Mouse (Mus musculus): Measurements from ENCODE around the gene Col25a1.

The Col25a1 gene

DNA sequence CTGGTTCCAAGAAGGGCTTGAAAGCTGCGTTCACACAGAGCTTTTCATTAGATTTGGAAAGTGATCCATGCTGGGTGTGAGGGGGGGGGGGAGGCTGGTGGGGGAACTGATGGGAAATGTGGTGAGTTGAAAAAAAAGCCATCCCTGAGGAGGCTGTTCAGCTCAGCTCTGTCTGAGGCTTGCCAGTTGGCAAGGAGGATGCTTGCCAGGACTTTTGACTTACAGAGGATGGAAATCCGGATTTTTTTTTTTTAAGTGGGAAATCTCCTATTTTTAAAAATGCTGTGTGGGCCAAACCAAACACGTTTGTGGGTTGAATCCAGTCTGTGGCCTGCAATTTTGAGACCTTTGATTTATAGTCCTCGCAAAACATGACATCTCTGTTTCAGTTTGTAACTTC, 35.6 kb downstream of the Col25a1 start:
- peak; percentile 90 for DNase-seq

- peak; percentile 98 for DNase-seq
Observed at GRCm38 (mm10) chr3:130172764-130173163, 41.5 kb downstream of the Col25a1 start.

- DNase-seq: peak; percentile 98
Observed at GRCm38 (mm10) chr3:130180181-130180940, 49.1 kb downstream of the Col25a1 start.

DNA sequence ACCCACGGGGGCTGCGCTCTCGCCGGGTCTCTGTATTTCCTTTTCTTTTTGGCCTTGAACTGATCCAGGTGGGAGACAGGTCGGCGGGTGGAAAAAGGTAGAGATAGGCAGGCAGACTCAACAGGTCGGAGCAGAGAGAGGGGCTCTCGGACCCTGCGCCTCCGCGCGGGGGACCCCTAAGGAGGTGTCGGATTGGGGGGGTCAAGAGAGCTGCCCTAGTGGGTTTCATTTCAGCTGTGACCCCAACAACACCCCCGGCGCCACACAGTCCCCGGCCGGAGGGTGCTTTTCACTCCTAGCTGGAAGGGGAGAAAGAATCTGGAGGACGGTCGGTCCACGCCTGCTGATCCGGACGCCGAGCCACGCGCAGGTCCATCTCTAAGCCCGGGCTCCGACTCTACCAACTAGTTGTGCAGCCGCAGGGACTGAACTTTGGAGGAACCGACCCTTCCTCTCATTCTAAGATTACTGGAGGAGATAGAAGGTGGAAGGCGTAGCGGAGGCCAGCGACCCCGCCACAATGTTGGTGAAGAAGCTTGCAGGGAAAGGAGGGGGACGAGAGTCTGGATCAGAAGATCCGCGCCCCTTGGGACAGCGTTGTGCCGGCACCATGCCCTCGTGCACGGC, 49.8 kb downstream of the Col25a1 start:
- peak; percentile 86 for DNase-seq

- DNase-seq: peak; percentile 86
Observed at GRCm38 (mm10) chr3:130181591-130181980, 50.3 kb downstream of the Col25a1 start.

DNA sequence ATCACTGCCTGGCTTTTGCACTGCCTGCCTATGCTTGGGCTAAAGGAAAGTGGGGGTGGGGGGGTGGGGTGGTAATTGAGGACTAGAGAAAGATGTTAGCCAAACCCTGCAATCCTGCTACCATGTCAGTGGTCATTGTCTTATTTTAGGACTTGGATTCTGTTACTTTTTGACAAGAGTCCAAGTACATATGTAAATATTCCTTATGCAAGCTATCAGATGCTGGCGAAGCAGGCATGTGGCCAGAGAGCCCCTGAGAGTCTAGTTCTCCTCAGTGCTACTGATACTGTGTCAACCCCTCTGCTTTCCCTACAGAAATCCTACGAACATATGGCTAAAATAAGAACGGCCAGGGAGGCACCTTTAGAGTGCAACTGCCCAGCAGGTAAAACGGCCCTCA, 51.1 kb downstream of the Col25a1 start:
- DNase-seq: no peak

- DNase-seq: no peak
Observed at GRCm38 (mm10) chr3:130185111-130185510, 53.8 kb downstream of the Col25a1 start.

DNA sequence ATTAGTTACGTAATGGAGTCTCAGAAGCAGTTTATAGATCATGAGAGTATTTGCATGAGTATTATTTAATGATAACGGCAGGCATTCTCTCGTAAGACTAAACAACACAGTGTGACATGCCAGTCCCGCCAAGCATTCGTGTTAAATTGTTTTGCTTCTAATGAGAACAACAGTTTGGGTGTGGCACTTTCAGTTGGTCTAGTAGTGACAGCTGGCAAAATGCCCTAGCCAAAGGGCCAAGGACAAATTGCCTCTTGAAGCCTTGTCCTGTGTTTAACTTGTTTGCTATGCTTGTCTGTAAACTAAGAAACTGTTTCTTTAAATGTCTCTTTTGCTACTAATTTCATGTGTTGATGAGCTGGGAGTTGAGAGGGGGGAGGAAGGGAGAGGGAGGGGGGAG, 56.3 kb downstream of the Col25a1 start:
- DNase-seq: peak; percentile 86

GRCm38 (mm10) chr3:130193450-130193849, 62.1 kb downstream of the Col25a1 start:
- no peak for DNase-seq

DNA sequence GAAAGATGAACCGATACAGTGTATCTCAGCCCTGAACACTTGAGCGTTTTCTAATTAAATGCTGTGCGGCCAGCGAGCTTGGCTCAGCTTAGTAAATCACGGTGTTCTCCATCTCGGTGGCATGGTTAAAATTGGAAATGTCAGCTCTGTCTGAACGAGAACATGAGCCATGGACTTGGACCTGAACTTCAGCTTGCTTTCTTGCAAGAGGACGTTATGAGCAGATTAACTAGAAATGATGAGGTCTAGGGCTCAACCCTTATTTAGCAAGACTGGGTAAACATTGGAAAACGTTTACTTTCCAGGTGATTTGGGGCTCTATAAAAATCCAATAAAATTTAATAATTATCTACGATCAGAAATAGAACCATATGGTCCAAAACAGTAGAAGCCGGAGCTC, 83.3 kb downstream of the Col25a1 start:
- DNase-seq: no peak

DNA sequence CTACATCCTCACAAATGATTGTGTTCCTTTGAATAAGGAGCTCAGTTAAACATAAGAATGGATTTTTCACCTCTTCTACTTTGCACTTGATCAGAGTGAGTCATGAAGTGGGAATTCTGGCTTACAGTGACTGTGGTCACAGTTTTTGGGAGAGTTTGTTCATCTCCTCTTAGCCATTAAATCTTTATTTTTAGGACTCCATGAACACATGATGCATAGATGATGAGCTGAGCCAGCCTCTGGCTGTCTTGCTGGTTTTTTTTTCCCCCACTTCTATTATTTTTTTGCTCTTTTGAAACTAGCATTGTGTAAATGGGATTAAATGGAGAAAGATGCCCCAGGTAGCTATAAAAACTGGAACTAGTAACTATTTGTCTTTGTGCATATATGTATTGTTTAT, 84.8 kb downstream of the Col25a1 start:
- DNase-seq: no peak

- no peak for DNase-seq
Observed at GRCm38 (mm10) chr3:130216646-130217045, 85.3 kb downstream of the Col25a1 start.

GRCm38 (mm10) chr3:130217705-130218104, 86.4 kb downstream of the Col25a1 start:
- DNase-seq: no peak

DNA sequence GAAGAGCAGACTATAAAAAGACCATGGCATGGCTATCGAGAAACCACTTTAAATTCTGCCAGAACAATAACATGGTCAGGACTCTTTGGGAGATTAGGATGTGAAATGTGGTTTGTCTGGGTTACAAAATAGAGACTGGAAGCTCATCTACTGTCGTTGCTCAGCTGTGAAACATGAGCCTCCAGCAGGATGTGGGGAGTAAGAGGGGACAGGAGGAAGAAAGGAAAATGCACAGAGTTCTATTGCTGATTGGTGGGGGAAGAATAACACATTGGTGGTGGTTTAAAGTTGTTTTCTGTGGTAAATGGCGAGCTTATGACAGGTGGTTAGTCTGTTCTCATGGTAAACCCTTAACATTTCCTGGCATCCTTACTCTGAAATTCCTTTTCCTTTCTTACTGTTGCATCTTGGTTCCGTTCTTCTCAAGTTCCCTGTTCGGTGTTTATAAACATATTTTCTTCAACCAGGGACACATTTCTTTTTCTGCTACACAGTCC, 87.0 kb downstream of the Col25a1 start:
- no peak for DNase-seq

DNA sequence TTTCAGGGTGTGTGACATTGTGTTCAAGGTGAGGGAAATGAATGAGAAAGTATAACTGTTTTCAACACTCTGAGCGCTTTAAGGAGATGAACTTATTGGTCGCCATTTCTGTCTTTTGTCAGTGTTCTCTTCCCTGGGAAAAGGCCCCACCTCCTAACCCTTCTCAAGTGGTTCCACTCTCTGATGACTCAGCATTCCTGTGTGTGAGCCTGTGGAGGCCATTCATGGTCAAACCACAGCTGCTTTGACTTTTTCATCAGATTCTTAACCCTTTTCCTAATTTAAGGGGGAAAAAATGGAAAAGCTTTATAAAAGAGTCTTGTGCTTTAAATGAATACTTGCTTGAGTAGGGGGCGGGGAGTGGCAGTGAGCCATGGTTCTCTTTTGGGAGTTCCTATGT, 89.5 kb downstream of the Col25a1 start:
- no peak for DNase-seq

- DNase-seq: no peak
Observed at GRCm38 (mm10) chr3:130228186-130228585, 96.9 kb downstream of the Col25a1 start.

DNA sequence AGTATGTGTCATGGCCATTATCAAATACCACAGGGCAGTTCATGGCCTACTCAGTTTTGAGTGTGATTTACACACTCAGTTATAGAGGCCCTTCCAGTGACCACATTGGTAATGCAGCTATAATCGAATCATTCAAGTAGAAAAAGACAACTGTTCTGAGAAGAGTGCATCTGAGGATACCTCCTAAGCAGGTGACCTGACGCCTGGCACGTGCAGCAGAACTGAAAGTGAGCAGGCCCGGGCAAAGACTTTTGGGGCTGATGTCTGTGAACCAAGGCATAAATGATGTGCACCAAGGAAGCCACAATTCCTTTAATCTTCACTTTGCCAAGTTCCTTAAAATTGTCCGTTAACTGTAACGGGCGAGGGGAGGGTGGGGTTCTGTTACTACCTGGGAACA, 101.6 kb downstream of the Col25a1 start:
- peak; percentile 80 for DNase-seq

- DNase-seq: no peak
Observed at GRCm38 (mm10) chr3:130235233-130235632, 103.9 kb downstream of the Col25a1 start.

- no peak for DNase-seq
Observed at GRCm38 (mm10) chr3:130236129-130236528, 104.8 kb downstream of the Col25a1 start.

DNA sequence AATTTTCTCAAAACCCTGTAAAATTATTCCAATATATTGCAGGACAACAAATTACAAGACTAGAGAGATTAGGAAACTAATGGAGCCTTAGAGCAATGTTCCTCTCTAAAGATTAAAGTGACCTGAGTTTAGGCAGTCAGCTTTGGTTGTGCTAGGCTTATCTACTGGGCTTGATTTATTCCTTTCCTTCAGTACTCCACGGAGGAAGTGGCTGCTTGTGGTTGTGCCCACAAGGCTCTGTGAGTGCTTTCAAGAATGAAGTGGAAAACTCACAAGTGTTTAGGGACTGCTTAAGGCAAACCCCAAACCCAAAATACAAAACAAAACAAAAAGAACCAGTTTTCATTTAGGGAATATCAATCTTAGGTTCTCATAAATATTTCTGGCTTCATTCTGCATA, 106.6 kb downstream of the Col25a1 start:
- no peak for DNase-seq

DNA sequence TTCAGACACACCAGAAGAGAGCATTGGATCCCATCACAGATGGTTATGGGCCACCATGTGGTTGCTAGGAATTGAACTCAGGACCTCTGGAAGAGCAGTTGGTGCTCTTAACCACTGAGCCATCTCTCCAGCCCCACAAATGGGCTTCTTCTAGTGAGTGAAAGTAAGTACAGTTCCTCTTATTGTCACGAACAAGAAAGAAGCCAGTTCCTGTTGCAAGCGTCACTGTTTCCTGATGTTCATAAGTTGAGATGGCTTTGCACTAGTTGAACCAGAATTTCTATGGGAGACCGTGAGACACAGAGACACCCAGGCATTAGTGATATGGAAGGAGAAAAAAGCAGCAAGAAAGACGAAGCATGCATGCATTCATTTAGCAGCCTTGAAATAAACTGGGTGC, 110.6 kb downstream of the Col25a1 start:
- no peak for DNase-seq

DNA sequence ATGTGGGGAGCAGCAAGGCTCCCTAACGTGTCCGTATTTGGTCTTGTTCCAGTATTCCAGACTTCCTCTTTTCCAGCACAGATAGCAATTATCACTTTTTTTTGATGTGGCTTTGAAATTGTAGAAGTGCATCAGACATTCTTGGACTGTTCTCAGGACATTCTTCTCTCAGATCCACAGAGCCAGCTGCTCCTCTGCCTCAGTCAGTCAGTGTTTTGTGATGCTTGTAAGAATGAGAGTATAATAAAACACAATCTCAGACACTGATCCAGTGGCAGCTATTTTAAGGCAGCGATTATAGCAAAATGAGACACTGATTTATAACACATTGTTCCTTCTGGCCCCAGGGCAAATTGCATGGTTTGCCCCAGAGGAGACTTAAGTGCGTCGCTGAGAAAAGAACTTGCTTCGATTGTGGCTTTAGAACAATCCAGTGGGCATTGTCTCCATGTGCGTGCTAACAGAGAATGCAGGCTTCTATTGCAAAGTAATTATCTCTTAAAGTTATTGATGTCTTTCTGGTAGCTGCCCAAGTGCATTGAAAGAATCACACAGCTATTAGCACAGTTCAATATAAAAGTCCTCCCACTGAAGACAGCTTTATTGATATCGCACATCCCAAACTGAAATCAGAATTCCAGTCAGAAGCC, 111.5 kb downstream of the Col25a1 start:
- DNase-seq: no peak

DNA sequence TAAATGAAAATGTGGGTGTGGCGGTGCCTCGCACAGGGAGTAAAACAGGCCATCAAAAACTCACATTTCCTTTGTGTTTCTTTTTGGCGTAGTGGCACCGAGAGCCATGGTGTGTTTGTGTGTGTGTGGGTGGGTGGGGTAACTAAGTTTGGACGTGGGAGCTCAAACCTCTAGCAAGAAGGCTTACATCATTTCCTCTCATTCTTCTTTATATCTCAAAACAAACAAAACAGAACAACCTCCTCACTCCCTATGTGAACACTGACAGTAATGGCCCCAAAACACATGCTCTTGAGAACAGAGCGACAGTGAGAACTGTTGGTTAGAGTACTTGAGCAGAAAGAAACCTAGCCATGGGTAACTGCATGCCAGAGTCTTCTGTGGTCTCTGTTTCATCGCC, 121.1 kb downstream of the Col25a1 start:
- peak; percentile 83 for DNase-seq

GRCm38 (mm10) chr3:130256059-130256458, 124.8 kb downstream of the Col25a1 start:
- DNase-seq: no peak
